Mouse (Mus musculus) neutrophil, adult 5-6 weeks (primary cell): ENCODE measurements at regions not wholly inside any gene's neighbourhood (a gene's known extent, or its start where the extent isn't known, plus 50 kb on each side); places are given as distances from the start of the nearest gene placed in this dataset.
"Not testable (repeated sequence)": the region's sequence is repeated elsewhere in the genome, so short reads cannot be mapped to it uniquely, and the experiment has no call there.

Experiments used
- ATAC-seq: fragments of 151-379, 151-347 bp; 2 replicates; pipeline ENCODE4 v1.8.0; 2017; ENCODE audit warnings: mild to moderate bottlenecking, moderate TSS enrichment; ENCODE audit not compliant: insufficient number of reproducible peaks, poor library complexity, low FRiP score, severe bottlenecking; ENCODE audit errors: extremely low read depth

DNA sequence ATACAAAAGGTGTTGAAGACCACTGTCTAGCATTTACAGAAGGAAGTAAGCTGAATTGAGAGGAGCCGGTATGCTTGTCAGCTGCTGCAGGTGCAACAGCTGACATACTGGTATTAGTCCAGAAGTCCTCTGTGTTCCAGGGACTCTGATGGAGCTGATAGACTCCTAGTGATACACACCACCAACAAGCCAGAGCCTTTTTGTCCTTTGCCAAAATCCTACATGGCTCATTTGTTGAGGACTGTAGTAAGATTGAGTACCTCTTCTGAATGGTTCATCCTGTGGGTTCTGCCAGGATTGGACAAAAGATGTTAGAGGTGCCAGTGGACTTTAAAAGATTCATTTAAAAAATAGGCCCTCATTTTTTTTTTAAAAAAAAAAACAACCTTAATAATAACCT lies 129.4 kb upstream of the Tmem185a start:
- ATAC-seq, result no peak

DNA sequence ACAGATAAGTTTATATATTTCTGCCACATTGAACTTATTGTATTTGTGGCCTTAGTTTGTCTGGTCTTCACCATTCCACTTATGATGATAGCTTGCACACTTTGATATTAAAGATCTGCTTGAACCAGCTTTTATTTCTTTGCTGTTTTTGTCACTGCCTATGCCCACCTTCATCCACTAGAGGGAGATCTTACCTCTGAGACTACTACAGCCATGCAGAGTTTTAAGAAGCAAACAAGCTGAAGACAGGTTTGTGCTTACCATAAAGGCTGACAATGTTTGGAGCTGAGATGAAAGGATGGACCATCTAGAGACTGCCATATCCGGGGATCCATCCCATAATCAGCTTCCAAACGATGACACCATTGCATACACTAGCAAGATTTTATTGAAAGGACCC lies 105.4 kb upstream of the Tmem185a start:
- ATAC-seq, result not testable (repeated sequence)

DNA sequence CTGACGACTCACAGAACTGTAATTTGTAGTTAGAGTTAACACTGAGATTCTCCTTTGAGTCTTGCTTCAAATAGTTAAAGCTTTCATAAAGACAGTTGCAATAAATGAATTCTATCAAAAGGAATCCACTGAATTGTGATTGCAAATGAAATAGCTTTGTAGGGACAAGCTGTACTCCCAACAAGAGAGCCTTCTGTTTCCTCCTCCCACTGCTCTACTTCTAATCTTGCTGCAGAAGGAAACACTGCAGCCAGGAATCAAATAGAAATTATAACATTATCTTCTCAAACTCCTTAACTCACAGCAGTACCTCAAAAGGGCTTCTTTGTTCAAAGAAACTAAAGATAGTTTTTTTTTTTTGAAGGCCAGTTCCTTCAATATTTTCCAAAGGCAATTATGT lies 103.2 kb upstream of the Tmem185a start:
- ATAC-seq, result no peak

DNA sequence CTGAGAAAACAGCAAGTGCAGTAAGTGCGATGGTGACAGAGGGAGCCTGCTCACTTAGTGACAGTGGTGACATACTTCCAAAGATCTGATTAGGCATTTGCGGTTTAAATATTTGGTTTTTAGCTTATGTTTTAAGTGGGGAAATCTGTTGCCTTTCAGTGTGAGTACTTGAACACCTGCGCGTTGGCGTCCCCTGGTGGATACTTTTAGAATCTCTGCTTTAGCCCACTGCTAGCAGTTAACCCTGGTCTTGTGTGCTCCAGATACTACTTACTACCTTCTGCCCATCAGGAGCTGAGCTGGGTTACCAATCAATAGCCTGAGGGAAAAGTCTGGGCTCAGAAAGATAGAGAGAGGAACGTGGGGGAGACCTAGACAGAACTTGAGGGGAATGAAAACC lies 97.3 kb upstream of the Tmem185a start:
- peak; percentile 55; the same call in 1 of the 2 replicates for ATAC-seq

DNA sequence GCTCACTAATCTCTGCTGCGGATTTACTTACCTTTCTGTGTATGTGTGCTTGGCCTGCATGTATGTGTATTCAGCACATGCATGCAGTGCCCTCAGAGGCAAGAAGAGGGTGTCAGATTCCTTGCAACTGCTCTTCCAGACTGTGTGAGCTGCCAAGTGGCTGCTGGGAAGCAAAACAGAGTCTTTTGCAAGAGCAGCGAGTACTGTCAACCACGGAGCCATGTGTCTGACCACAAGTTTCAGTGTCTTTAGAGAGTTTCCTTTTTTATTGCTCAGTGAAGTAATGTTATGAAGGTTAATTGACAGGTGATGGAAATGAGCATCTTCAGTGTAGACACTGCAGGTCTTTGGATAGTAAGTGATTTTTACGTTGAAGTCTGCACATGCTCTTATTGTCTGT lies 93.6 kb upstream of the Tmem185a start:
- not testable (repeated sequence) for ATAC-seq

DNA sequence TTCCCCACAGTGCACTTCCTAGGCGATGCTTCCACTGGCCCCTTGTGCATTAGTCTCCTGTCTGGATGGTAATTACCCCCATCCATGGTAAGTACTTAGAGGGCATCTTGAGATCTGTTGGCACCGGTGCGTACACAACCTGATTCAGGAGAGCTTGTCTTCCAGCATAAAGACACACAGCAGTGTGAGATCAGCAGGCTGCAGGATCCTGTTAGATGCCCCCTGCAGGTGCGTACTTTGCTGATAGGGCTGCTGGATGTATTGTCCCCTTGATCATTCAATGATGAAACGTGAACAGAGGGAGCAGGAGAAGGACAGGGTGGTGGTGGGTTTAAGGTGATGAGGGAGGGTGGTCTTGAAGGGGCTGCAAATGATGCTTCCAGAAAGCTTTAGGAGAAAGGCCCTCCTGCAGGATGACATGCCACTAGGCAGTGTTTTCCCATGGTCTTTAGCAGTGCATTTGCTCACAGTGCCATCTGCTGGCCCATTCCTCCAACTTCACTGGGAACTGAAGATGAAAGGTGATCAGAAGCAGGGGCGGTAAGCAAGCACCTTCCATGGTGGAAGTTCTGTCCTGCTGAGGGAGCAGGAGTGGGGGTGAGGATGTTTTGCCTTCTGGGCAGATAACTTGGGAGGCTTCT lies 92.5 kb upstream of the Tmem185a start:
- ATAC-seq, result peak; percentile 56; the same call in 1 of the 2 replicates
